Mouse (Mus musculus): ENCODE measurements around the gene Gdf7.

- TF ChIP-seq CTCF (IDR thresholded peaks at IDR 0.05; ENCODE audit: low read depth) (no peak), EP300 (IDR thresholded peaks at IDR 0.05; ENCODE audit: low read depth) (no peak)
These were observed 28.1 kb downstream of the Gdf7 start for GRCm38 (mm10) chr12:8273471-8274171.

Data from liver, embryonic 14.5 days (tissue).